Mouse (Mus musculus): ENCODE results near the gene Abtb1. TPM values are rescaled to one million over a fixed set of nuclear protein-coding genes. Genes with fewer than 3 reads are reported as not detected.
A peak's percentile ranks its signal among the peaks of the same experiment; 100 is the strongest.

The Abtb1 gene
- polyA plus RNA-seq, 1 experiment from 2014 or later = 34.7 TPM

GRCm38 (mm10) chr6:88815036-88815435, 26.7 kb downstream of the Abtb1 start:
- Histone ChIP-seq H3K9me3 (ENCODE audit: low read depth, low read length) (no peaks in the 10 kb centered on the region), H3K4me1 (ENCODE audit: insufficient read depth) (peaks cover 1% of the 10 kb centered on the region; the same call in 1 of the 2 replicates), H3K36me3 (ENCODE audit: insufficient read depth) (peaks cover 12% of the 10 kb centered on the region; the same call in 1 of the 2 replicates), H3K9ac (no peak overlapping the region), H3K27ac (ENCODE audit: low read depth) (no peak overlapping the region), H3K27me3 (ENCODE audit: insufficient read depth, low read length) (no peaks in the 10 kb centered on the region), H3K4me3 (ENCODE audit: low read depth, low read length) (no peak overlapping the region), H3K4me2 (no peak overlapping the region)
- no peak for TF ChIP-seq CTCF (IDR thresholded peaks at IDR 0.05; ENCODE audit: low read depth)
- WGBS = 88% methylated on average over 3 of the region's 3 CpGs
- ATAC-seq (ENCODE audit: insufficient read depth) (no peak), DNase-seq (no peak)

DNA sequence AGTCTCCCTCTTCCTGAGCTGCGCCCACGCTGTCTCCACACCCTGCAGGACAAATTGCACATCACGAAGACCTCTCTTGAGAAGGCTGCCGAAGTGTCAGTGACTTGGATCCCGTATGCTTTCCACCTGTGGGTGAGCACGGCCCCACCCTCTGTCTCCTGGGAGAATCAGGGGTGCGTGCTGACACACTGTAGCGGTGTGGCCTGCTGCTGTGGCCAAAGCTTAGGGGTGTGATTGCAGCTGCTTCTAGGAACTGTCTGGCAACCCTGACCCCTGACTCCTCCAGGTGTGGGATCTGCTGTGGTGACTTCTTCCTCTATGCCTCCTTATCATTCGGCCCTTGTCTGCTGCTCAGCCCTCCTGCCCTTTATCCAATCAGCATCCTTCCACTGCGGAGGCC, 28.0 kb downstream of the Abtb1 start:
- ATAC-seq (ENCODE audit: insufficient read depth) (no peak), DNase-seq (no peak)
- Histone ChIP-seq H3K9me3 (ENCODE audit: low read depth, low read length) (no peaks in the 10 kb centered on the region), H3K9ac (no peak overlapping the region), H3K4me3 (ENCODE audit: low read depth, low read length) (no peak overlapping the region), H3K4me2 (no peak overlapping the region), H3K27me3 (ENCODE audit: insufficient read depth, low read length) (no peaks in the 10 kb centered on the region), H3K36me3 (ENCODE audit: insufficient read depth) (peaks cover 13% of the 10 kb centered on the region; the same call in 1 of the 2 replicates), H3K4me1 (ENCODE audit: insufficient read depth) (0 out of 2 replicates have a peak, but pooled peaks cover 1% of the 10 kb centered on the region), H3K27ac (ENCODE audit: low read depth) (no peak overlapping the region)
- TF ChIP-seq CTCF (IDR thresholded peaks at IDR 0.05; ENCODE audit: low read depth) = no peak
- WGBS = 63% methylated on average over 10 of the region's 10 CpGs

DNA sequence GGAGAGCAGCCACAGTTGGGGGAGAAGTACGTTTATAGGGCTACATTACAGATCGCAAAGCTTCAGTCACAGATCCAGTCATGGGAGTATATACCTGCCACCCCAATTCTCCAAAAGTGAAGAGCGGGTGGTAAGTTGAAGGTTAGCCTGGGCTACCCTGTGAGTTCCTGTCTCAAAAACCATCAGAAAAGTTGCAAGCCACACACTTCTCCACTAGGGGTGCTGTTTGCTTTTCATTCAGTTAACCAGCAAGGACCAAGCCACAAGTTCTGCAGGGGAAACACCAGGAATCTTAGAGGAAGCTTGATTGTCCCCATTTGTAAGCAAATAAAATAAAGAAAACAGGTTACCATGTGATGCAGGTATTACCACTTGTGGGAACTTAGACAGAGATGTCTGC, 28.9 kb downstream of the Abtb1 start:
- Histone ChIP-seq H3K4me1 (ENCODE audit: insufficient read depth) (peaks cover 7% of the 10 kb centered on the region; the same call in 1 of the 2 replicates), H3K4me2 (no peak overlapping the region), H3K36me3 (ENCODE audit: insufficient read depth) (0 out of 2 replicates have a peak, but pooled peaks cover 7% of the 10 kb centered on the region), H3K9me3 (ENCODE audit: low read depth, low read length) (no peaks in the 10 kb centered on the region), H3K27ac (ENCODE audit: low read depth) (no peak overlapping the region), H3K4me3 (ENCODE audit: low read depth, low read length) (no peak overlapping the region), H3K9ac (no peak overlapping the region), H3K27me3 (ENCODE audit: insufficient read depth, low read length) (no peaks in the 10 kb centered on the region)
- ATAC-seq (ENCODE audit: insufficient read depth) (no peak), DNase-seq (peak; percentile 82)
- WGBS = 81% methylated on average over 3 of the region's 3 CpGs
- TF ChIP-seq CTCF (IDR thresholded peaks at IDR 0.05; ENCODE audit: low read depth) = peak; percentile 76

- no peak for ATAC-seq (ENCODE audit: insufficient read depth)
- DNase-seq = peak; percentile 45
- H3K9me3 ChIP-seq (ENCODE audit: low read depth, low read length) = no peaks in the 10 kb centered on the region
- H3K27me3 ChIP-seq (ENCODE audit: insufficient read depth, low read length) = no peaks in the 10 kb centered on the region
- 41% methylated on average over 7 of the region's 7 CpGs for WGBS
- no peak overlapping the region for H3K4me2 ChIP-seq
- 0 out of 2 replicates have a peak, but pooled peaks cover 7% of the 10 kb centered on the region for H3K36me3 ChIP-seq (ENCODE audit: insufficient read depth)
- H3K27ac ChIP-seq (ENCODE audit: low read depth) = peak overlapping the region; percentile 73
- TF ChIP-seq CTCF (IDR thresholded peaks at IDR 0.05; ENCODE audit: low read depth) = no peak
- H3K9ac ChIP-seq = no peak overlapping the region
- no peak overlapping the region for H3K4me3 ChIP-seq (ENCODE audit: low read depth, low read length)
- peaks cover 7% of the 10 kb centered on the region; the same call in 1 of the 2 replicates for H3K4me1 ChIP-seq (ENCODE audit: insufficient read depth)
Measured at GRCm38 (mm10) chr6:88811880-88812400, 29.8 kb downstream of the Abtb1 start.

- Histone ChIP-seq H3K4me1 (ENCODE audit: insufficient read depth) (peaks cover 7% of the 10 kb centered on the region; the same call in 1 of the 2 replicates), H3K9me3 (ENCODE audit: low read depth, low read length) (no peaks in the 10 kb centered on the region), H3K9ac (no peak overlapping the region), H3K27me3 (ENCODE audit: insufficient read depth, low read length) (no peaks in the 10 kb centered on the region), H3K4me3 (ENCODE audit: low read depth, low read length) (no peak overlapping the region), H3K36me3 (ENCODE audit: insufficient read depth) (0 out of 2 replicates have a peak, but pooled peaks cover 7% of the 10 kb centered on the region), H3K4me2 (no peak overlapping the region), H3K27ac (ENCODE audit: low read depth) (peak overlapping the region; percentile 73; the same call in 1 of the 2 replicates)
- WGBS = 23% methylated on average over 7 of the region's 7 CpGs
- TF ChIP-seq CTCF (IDR thresholded peaks at IDR 0.05; ENCODE audit: low read depth) = no peak
- ATAC-seq (ENCODE audit: insufficient read depth) (no peak), DNase-seq (no peak)
Measured at GRCm38 (mm10) chr6:88811396-88811795, 30.4 kb downstream of the Abtb1 start.

DNA sequence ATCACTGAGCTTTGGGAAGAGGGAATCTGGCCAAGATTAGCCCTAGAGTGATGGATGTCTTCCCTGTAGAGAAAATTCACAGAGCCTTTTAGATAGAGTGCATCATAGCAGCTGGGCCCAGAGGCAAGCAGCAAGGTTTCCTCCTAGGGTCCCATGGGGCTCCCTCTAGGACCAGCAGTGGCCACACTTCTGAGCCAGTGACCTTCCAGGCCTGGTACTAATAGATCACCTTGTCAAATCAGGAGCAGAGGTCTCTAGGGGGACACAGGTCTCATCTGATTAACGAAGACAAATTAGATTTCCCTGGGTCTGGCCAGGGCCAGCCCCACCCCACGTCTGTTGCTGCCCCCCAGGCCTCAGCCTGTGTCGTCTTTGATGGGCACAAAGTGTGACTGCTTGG, 31.5 kb downstream of the Abtb1 start:
- Histone ChIP-seq H3K9ac (no peak overlapping the region), H3K4me1 (ENCODE audit: insufficient read depth) (peaks cover 7% of the 10 kb centered on the region; the same call in 1 of the 2 replicates), H3K4me2 (no peak overlapping the region), H3K9me3 (ENCODE audit: low read depth, low read length) (no peaks in the 10 kb centered on the region), H3K27me3 (ENCODE audit: insufficient read depth, low read length) (no peaks in the 10 kb centered on the region), H3K36me3 (ENCODE audit: insufficient read depth) (0 out of 2 replicates have a peak, but pooled peaks cover 7% of the 10 kb centered on the region), H3K4me3 (ENCODE audit: low read depth, low read length) (no peak overlapping the region), H3K27ac (ENCODE audit: low read depth) (no peak overlapping the region; the same call in 1 of the 2 replicates)
- 0 out of 2 replicates have a peak, but pooled peaks have one; percentile 14 for ATAC-seq (ENCODE audit: insufficient read depth)
- 46% methylated on average over 3 of the region's 3 CpGs for WGBS
- no peak for TF ChIP-seq CTCF (IDR thresholded peaks at IDR 0.05; ENCODE audit: low read depth)
- peak; percentile 47 for DNase-seq
